Mouse (Mus musculus) c-Kit-positive CD71-negative TER-119-negative erythroid progenitor cells, embryonic 14.5 days (primary cell): ENCODE data around the gene Rapgef3.

Experiments
- DNase-seq: peaks from one replicate; pipeline ENCODE4 v3.0.0-alpha.2; 2013; ENCODE audit warnings: low read depth

Gene Rapgef3

GRCm38 (mm10) chr15:97773108-97773507, 5.3 kb upstream of the Rapgef3 start:
- DNase-seq = no peak

GRCm38 (mm10) chr15:97770280-97770679, 2.5 kb upstream of the Rapgef3 start:
- no peak for DNase-seq

- no peak for DNase-seq
Observed at GRCm38 (mm10) chr15:97768192-97768591, 420 bp upstream of the Rapgef3 start.

GRCm38 (mm10) chr15:97766594-97767279, 1.0 kb downstream of the Rapgef3 start:
- no peak for DNase-seq

DNA sequence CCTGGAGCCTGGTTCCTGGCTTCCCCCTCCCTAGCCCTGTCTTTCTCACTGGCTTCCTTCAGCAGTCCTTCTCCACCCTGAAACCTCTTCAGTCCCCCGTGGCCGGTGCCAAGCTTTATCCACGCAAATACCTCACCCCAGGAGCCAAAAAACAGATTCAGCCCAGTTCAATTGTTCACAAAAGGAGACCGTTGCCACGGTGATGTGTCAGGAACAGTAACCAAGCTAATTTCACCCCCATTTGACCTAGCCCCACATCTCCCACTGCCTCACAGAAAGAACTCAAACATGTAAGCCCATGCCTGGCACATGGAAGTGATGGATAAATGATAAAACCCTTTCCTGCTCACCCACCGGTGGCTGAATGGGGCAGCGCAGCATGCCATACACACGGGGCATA, 1.6 kb downstream of the Rapgef3 start:
- DNase-seq = no peak

DNA sequence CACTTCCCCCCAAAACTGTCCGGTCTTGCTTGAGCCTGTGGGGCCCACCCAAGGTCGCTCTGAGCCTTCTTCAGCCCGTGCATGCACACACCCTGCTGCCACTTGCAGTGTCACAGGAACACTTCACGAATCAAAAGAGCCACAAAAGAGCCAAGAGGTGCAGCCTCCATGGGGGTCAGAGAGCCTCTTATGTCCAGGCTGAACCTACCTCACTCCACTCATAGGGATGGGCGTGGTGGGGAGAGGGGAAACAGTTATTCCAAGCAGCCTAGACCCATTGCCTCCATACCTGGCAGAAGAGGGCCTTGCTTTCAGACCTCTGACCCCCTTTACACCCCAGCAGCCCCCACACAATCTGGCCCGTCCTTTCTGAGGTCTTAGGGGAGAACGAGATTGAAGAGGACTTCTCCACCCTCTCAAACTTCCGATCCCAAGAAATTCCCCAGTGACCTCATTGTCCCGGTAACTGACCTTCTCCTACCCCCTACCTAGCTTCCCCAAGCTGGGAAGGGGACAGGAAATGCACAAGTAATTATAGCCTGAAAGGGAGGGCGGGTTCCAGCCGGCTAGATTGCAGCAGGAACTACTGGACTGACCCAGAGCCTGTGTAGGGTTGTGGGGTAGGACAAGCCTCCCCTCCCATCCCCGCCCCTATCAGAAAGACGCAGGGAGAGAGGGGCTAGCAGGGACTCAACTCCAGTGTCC, 2.5 kb downstream of the Rapgef3 start:
- no peak for DNase-seq

DNA sequence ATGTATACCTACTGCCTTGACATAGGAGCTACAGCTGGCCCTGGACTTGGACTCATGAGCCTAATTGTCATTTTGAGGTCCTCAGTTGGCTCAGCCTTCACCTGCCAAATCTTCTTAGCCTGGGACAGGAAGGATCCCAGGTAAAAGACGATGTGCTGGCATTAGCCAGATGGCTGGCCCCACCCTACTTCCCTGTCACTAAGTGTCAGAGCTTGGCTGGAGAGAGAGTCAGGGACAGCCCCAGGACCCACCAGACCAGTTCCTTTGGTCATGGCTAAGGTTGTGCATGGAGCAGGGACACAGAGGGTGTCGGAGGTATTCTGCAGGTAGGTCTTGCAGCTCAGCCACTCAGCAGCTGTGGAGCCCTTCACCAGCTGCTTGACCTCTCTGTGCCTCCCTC, 3.2 kb downstream of the Rapgef3 start:
- DNase-seq = no peak

- no peak for DNase-seq
Observed at GRCm38 (mm10) chr15:97763256-97764049, 4.3 kb downstream of the Rapgef3 start.

- no peak for DNase-seq
Observed at GRCm38 (mm10) chr15:97762733-97763132, 5.0 kb downstream of the Rapgef3 start.

DNA sequence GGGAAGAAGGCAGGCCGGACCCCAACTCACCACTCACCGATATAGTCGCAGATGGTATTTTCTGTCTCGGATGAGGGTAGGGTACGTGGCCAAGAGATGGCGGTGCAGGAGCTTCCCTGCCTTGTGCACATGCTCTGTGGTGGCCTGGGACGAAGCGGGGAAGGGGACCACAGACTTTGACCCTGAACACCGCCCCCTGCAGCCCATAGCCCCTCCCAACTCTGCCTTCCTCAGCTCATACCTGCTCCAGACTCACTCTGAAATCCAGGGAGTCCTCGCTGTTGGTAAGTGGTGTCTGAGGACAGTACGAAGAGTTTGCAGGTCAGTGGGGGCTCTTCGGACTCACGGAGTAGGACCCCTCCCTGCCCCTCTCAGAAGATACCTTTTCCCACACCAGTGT, 6.3 kb downstream of the Rapgef3 start:
- DNase-seq = no peak

- no peak for DNase-seq
Observed at GRCm38 (mm10) chr15:97760952-97761351, 6.8 kb downstream of the Rapgef3 start.

GRCm38 (mm10) chr15:97760006-97760405, 7.8 kb downstream of the Rapgef3 start:
- no peak for DNase-seq

GRCm38 (mm10) chr15:97755361-97755760, 12.4 kb downstream of the Rapgef3 start:
- no peak for DNase-seq

- DNase-seq = no peak
Observed at GRCm38 (mm10) chr15:97754476-97754875, 13.3 kb downstream of the Rapgef3 start.

GRCm38 (mm10) chr15:97752491-97752890, 15.3 kb downstream of the Rapgef3 start:
- no peak for DNase-seq

DNA sequence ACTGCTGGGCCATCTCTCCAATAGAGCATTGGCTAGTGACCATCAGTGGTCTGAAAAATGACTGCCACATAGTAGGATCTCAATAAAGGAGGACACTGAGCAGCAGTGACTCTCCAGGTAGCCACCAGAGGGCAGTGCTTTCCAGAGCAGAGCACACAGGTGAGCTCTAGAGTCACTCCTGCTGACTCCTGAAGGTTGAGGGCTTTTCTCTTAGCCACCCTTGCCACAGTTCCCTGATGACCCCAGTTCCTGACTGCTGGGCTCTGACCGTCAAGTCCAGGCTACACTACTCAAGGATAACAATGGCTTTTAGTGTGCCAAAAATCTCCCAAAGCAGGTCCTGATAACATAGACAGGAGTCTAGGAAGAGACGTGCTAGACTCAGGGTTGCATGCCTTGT, 16.1 kb downstream of the Rapgef3 start:
- DNase-seq = no peak

DNA sequence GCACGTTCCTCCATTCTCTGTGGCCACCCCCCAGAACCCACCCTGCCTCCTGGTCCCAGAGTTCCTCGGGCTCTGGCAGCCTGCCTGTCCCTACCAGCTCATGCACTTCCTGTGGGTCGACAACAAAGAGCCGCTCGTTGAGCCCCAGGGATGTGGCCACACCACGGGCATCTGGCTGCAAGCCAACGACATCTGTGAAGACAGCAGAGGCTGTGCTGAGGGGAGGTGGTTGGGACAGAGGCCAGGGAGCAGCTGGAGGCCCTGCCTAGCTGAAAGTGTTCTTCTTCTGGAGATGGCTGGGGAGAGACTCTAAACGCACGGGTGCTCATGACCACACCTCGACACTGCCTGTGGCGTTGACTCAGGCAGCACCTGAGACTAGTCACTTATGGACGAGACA, 17.1 kb downstream of the Rapgef3 start:
- peak; percentile 56 for DNase-seq

DNA sequence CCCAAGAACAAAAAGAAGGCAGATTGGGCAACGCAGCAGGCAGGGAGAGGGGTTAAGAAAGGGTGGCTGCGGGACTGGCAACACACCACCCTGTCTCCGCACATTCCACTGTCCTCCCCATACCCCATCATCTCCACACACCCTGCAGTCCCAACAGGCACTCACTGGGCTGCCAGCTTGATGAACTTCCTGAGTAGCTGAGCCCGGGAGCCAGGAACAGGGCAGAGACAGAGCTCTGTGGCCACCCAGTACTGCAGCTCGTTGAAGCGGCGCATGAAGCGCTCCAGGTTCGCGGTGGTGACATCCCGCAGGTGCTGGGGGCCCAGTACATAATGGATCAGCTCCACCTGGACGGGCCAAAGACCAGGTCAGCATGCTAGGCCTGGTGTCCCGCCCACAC, 17.9 kb downstream of the Rapgef3 start:
- DNase-seq = no peak

DNA sequence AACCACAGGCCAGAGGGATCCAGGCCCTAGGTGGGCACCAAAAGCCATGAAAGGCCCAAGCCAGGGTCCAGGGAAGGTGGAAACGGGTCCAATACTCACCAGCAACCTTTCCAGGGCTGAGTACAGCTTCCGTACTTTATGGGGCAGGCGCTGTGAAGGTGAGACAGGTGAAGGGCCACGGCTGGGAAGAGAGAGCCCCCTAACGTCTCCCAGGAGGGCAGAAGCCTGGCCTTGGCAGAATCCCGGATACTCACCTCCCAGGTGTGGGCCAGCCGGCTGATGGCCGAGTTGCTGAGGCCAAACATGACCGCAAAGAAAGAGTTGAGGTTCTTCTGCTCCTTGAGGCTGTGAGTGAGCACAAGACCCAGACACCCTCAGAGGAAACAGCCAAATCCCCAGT, 18.4 kb downstream of the Rapgef3 start:
- DNase-seq = no peak

DNA sequence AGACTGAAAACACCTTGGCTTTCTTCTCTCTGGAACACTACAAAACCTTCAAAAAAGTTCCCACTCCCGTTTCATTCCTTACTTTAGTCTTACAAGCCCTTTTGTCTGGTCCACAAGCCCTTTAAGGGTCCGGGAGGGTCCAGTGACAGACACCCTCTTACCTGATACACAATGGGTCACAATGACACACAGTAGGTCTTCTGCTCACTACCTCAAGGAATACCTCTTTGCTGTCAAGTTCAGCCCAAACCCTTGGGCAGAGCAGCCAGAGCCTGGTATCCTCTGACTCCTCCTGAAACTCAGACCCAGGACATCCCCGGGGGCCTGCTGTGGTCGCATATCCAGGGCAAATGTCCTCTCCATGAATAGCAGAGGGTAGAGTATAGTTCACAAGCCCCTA, 18.8 kb downstream of the Rapgef3 start:
- no peak for DNase-seq

DNA sequence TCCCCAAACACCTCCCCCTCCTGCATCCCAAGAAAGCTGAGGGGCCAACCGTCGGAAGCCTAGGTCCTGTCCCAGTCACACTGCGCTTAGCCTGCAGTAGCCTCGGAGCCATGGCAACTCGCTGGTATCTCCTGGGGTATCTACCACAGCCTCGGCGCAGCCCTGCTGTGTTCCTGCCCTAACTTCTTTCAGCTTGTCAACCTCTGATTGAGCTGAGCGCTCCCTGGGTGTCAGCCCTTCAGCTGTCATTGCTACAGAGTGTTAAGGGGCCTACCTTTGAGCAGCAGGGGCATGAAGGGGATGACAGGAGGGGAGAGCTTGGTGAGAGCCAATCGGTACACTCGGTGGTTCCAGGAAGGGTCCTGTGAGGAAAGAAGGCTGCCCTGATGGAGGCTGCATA, 19.5 kb downstream of the Rapgef3 start:
- no peak for DNase-seq

DNA sequence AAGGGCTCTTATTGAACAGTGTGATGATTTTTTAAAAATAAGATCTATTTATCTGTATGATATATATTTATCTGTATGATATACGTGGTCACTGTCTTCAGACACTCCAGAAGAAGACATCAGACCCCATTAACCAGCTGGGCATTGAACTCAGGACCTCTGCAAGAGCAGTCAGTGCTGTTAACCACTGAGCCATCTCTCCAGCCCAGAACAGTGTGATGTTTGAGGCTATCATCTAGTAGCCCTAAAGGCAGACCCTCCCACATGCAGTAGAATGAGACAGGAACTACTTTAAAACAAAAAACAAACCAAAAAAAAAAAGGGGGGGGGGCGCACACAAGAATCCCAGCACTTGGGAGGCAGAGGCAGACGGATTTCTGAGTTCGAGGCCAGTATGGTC, 20.3 kb downstream of the Rapgef3 start:
- DNase-seq = no peak

- no peak for DNase-seq
Observed at GRCm38 (mm10) chr15:97746748-97747147, 21.0 kb downstream of the Rapgef3 start.
